Mouse (Mus musculus): Measurements from ENCODE around the gene Tdrd7.

DNA sequence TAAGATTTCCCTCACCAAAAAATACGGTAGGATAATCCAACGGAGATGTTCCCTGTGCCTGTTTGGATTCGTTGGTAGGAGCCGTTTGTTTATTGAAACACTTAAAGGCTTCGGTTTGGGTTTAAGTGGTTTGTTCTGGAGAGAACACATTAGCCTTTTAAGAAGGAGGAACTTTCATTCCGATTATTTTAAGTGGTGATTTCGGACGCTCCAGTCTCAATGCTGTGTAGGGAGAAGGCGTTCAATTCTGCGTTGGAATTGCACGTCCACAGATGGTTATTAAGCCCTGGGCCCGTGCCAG lies 73.4 kb downstream of the Tdrd7 start:
- no peak for TF ChIP-seq CTCF (IDR thresholded peaks at IDR 0.05; ENCODE audit: extremely low read depth, insufficient read depth, low read length)
- no peak for TF ChIP-seq POLR2A (IDR thresholded peaks at IDR 0.05; ENCODE audit: extremely low read depth, insufficient read depth, low read length)

Data from cortical plate, adult 2 months (tissue).